Mouse (Mus musculus): Measurements from ENCODE around the gene Ern2.

Ern2 gene

DNA sequence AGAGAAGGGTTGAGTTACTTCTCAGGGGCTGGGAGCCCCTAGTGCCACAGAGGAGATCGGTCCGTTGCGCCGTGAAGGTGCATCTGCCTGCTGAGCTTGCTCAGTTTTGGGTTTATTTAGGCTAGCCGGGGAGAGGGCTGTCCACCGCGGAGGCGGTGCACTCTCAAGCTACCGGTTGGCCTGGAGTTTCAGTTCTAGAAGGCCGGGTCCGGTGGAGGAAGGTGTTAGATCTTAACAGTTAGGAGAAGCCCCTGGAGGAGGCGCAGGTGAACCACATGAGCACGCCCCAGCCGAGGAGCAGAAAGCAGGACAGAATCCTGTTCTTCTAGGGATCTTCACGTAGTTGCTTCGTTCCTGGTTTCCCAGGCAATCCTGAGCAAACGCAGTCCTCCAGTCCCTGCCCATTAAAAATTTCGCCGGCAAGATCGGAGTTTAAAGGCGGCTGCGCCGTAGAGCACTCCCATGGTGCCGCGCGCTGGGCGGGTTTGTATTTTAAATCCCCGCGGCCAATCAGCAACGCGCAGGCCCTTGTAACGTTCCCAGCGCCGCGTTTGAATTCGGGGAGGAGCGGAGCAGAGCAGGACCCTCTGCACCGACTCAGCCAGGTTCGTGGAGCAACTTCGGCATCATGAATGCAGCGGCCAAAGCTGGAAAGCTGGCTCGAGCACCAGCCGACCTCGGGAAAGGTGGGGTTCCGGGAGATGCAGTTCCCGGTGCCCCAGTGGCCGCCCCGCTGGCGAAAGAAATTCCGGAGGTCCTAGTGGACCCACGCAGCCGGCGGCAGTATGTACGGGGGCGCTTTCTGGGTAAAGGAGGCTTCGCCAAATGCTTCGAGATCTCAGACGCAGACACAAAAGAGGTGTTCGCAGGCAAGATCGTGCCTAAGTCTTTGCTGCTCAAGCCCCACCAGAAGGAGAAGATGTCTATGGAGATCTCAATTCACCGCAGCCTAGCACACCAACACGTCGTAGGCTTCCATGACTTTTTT is 26.8 kb downstream of the Ern2 start, which contains the start of gene Plk1:
Gene Plk1 (plus strand): TSS at position 525 of the 988 bp plus-strand sequence.
- peak; percentile 90 for DNase-seq (ENCODE audit: low spot score)

DNA sequence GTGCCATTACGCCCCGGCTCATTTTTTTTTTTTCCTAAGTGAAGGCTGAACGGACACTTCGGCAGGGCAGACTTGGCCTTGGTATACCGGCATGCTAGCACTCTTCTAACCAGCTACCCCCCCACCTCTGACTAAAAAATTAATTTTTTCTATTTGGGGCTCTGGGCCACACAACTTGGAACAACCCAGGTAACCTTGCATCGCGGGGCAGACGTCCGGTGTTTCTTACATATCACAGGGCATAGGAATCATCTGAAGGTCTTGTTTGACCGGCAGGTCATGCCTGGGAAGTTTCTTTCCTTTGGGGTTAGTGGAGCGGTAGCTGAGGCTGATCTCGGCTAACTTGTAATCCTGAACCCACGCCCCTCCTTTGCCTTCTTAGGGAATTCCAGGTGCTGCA is 27.5 kb downstream of the Ern2 start:
- no peak for DNase-seq (ENCODE audit: low spot score)

DNA sequence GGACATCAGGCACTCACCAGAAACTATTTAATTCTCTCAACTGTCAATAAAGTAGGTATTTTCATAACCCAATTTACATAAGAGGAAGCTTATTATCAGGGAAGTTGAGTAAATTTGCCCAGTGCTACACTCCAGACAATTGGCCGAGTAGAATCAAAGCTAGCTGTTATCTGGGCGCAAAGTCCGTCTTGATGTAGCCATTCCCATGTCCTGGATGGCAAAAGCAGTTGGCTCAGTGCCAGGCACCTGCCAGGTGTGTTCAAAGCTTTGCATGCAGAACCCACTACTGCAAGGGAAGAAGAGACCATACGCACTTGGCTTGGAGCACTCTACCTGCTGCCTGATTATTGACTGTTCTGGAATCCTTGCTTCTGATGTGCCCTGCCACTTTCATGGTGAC is 33.5 kb downstream of the Ern2 start:
- no peak for DNase-seq (ENCODE audit: low spot score)

DNA sequence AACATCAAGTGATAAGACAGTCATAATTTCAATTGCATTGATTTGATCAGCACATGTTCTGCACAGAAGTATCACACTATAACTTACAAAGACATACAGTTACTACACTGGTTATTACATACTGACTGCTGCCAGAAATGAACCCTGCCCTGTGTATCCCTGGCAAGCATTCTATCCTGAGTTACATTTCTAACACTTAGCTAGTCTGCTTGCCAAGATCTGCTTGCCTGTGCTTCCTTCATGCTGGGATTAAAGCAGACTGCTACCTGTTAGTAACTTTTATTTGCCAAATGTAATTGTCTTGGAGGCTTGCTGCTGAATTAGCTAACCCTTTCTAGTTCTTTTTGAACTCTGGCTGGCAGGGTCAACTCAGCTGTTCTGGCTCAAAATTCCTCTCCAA is 45.0 kb downstream of the Ern2 start:
- DNase-seq (ENCODE audit: low spot score): no peak

DNA sequence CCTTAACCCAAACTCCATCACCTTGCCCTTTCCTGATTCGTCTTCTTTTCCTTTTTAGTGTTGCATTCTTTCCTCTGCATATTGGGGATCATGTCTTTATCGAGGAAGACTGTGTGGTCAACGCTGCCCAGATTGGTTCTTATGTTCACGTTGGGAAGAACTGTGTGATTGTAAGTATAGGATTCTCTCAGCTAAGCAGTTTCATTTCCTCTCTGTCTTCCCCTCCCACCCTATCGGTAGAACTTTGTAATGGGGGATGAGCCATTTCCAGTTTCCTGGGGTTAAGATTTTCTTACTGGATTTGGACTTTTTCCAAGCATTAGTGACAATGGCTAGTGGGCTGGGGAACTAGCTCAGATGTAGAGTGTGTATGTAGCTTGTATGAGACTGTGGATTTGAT is 47.8 kb downstream of the Ern2 start:
- DNase-seq (ENCODE audit: low spot score): no peak

DNA sequence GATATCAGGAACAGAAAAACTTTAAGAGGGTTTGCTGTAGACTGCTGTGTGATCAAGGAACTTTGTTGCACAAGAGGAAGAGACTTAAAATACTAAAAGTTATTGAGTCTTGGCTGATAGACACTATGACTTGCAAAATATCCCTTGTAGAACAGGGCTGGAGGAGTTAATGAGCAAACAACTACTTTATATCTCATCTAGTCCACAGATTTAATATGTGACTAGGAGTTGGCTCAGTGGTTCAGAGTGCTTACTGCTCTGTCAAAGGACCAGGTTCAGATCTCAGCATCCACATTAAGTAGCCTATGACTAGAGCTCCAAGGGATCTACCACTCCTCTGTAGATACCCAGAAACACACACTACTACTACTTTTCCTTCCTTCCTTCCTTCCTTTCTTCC is 48.9 kb downstream of the Ern2 start:
- DNase-seq (ENCODE audit: low spot score): no peak

DNA sequence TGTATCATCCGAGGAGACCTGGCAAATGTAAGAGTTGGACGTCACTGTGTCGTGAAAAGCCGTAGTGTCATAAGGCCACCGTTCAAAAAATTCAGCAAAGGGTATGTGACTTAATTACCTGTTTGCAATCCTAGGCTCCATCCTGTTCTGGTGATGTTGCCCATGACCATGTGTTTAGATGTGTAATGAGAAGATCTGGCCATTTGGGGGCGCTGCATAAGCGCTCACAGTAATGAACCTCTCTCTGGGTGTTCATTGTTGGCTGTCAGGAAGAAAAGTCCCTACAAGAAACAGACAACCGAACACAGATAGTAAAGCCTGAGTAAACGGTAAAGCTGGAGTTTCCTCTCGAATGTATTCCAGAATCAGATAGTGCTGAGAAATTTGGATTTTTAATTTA is 50.9 kb downstream of the Ern2 start:
- no peak for DNase-seq (ENCODE audit: low spot score)

DNA sequence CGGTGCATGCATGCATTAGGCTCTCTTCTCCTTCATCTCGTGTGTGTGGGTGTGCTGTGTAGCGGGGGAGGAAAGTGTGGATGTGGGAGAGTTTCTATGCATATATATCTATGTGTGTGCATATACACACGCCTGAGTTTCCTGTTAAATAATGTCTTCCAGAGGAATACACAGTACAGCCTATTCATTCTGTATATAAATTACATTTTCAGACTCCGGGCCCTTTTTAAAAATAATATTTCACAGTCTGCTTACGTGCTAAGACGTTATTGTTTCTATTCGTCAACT is 52.7 kb downstream of the Ern2 start:
- no peak for DNase-seq (ENCODE audit: low spot score)

DNA sequence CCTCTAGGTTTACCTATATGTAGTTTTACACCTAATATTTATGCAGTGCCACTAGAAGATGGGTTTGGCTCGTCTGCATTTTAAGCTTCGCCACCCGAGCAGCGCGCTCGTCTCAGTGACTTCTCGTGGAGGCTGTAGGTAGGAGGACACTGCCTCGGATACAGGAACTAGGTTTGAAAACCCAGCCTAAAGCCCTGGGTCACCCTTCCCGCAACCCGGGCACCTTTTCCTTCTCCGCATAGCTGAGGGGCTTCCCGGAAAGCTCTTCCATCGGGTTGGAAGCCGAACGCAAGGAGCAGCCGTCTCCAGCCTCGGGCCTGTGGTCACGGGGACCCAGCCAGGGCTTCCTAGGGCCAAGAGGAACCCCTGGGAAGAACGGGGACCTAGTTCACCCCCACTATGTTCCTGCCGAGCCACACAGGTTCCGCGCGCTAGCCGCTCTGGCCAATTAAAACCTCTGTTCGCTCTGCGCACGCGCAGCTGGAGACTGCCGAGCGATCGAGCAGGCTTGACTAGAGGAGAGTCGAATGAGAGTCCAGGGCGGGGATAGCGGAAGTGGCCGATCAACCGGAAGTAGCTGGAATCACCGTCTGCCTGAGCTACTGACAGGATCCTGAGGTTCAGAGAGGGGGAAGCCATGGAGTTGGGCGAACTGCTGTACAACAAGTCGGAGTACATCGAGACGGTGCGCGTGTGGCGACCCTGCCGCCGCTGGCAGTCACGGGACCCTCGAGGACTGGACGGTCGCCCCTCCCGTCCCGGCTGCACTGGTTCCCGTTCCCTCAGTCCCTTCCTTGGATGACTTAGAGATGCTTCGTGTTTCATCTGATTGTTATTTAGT is 53.3 kb downstream of the Ern2 start, which contains the start of the genes Palb2 and Dctn5:
Gene Palb2 (minus strand): TSS at position 489 of the 841 bp plus-strand sequence.
Gene Dctn5 (plus strand): TSS at position 545 of the 841 bp plus-strand sequence.
- peak; percentile 97 for DNase-seq (ENCODE audit: low spot score)

DNA sequence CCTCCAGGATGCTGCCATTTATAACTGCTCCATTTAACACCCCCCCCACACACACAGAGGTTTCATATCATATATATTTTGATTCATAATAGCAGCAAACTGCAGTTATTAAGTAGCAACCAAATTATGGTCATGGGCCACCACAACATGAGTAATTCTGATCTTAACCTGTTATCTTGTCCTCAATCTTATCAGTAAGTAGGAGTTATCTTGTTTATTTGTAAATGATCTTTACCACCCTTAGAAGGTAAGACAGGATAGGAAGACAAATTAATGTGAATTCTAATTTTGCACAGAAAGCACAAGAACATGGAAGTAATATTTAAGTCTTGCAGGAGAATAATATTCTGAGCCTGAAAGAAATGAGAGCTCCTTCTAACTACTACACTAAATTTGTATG is 54.2 kb downstream of the Ern2 start:
- DNase-seq (ENCODE audit: low spot score): no peak

DNA sequence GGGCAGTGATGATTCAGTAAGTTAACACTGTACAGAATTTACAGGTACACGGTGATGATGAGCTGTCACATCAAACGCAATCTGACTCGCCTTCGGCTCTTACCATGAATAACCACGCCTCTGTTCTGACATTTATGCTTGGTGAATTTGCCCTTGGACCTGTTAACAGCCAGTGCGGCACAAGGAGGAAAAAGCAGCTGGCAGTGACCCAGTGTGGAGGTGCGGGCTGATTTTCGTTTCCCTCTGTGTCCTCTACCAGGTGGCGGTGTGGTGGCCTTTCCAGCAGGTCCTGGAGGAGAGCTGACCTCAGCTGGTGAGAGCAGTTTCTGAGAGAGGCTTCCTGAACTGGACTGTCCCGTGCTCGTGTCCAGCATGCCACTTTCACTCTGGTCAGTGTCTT is 59.1 kb downstream of the Ern2 start:
- no peak for DNase-seq (ENCODE audit: low spot score)

DNA sequence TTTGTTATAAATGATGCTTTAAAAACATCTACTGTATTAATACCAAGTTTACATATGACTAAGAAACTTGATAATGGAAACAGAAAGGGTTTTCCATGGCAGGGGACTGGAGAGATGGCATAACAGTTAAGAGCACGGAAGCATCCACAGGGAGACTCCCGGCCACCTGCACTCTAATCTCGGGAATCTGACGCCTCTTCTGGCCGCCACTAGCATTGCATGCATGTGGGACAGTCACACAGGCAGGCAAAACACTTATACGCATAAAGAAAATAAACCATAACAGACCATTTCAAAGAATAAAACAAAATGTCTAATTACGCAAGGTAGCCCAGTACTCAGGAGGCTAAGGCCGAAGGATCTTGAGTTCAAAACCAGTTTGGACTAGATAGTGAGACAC is 60.4 kb downstream of the Ern2 start:
- no peak for DNase-seq (ENCODE audit: low spot score)

DNA sequence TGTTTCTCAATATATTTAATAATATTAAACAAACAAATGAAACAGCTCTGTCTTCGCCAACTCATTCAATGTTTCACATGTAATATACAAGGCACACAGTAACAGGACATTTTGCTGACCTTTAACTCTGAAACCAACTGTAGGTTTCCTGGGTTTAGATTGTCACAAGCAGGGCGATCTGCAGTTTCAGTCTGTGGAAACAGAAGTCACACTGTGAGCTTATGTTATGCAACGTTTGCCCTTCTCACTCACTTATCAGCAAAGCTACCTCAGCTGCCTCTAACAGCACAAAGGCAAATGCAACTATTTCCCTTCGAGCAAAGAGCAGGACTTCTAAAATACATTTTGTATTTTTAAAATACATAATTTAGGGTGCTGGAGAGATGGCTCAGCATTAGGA is 62.5 kb downstream of the Ern2 start:
- DNase-seq (ENCODE audit: low spot score): no peak

Measured in yolk sac, embryonic 10.5 days (tissue).